Mouse (Mus musculus) hindbrain, embryonic 12.5 days (tissue): ENCODE measurements around the gene Spink2. TPM values are rescaled to one million over a fixed set of nuclear protein-coding genes. Genes with fewer than 3 reads are reported as not detected.

Source experiments
- ATAC-seq: fragments of 200-750 bp; cut with Nextera tagmentation; 2 replicates; pipeline ENCODE4 v1.8.0; 2017; ENCODE audit warnings: moderate TSS enrichment; ENCODE audit not compliant: low FRiP score
- H3K27ac ChIP-seq: fragments of 300-500 bp; sonication (generic); 2 replicates; pipeline ENCODE4 v1.5.1; 2016; ENCODE audit warnings: mild to moderate bottlenecking
- H3K27me3 ChIP-seq: fragments of 300-500 bp; sonication (generic); 2 replicates; pipeline ENCODE4 v1.6.1; 2016; ENCODE audit warnings: mild to moderate bottlenecking
- H3K36me3 ChIP-seq: fragments of 300-500 bp; sonication (generic); 2 replicates; pipeline ENCODE4 v1.6.1; 2016; ENCODE audit warnings: mild to moderate bottlenecking
- H3K4me1 ChIP-seq: fragments of 300-500 bp; sonication (generic); 2 replicates; pipeline ENCODE4 v1.6.1; 2016
- H3K4me2 ChIP-seq: fragments of 300-500 bp; sonication (generic); replicated peaks from 2 replicates; pipeline ENCODE4 v1.6.1; 2016; ENCODE audit warnings: mild to moderate bottlenecking
- H3K4me3 ChIP-seq: fragments of 300-500 bp; sonication (generic); 2 replicates; pipeline ENCODE4 v1.5.1; 2016; ENCODE audit warnings: mild to moderate bottlenecking
- H3K9ac ChIP-seq: fragments of 300-500 bp; sonication (generic); 2 replicates; pipeline ENCODE4 v1.6.1; 2016; ENCODE audit warnings: mild to moderate bottlenecking, moderate library complexity
- H3K9me3 ChIP-seq: fragments of 300-500 bp; sonication (generic); replicated peaks from 2 replicates; pipeline ENCODE4 v1.6.1; 2016; ENCODE audit warnings: mild to moderate bottlenecking
- WGBS: fragments of 180-500 bp; shearing (Covaris S2); methylation state at CpG from one replicate; pipeline ENCODE4 v1.1.7; 2016; 5-methylcytosine and 5-hydroxymethylcytosine counted together
- polyA plus RNA-seq: library from polyadenylated mRNA; unstranded; fragments of >200 nt; fragmentation: Nextera tagmentation; extraction: Ambion mirVana; gene quantifications from 2 replicates; pipeline ENCODE4 v1.2.1, GENCODE M21; 2016

The Spink2 gene
- polyA plus RNA-seq, 1 experiment from 2014 or later, result 1.5 TPM

- ATAC-seq, result no peak
- WGBS, result 93% methylated on average over 3 of the region's 3 CpGs
- H3K27me3 ChIP-seq, result no peaks in the 10 kb centered on the region
These were observed 48.7 kb downstream of the Spink2 start for GRCm38 (mm10) chr5:77162566-77162965.

GRCm38 (mm10) chr5:77157777-77158540 is 53.3 kb downstream of the Spink2 start:
- Histone ChIP-seq H3K27me3 (no peaks in the 10 kb centered on the region), H3K4me1 (0 out of 2 replicates have a peak, but pooled peaks cover 2% of the 10 kb centered on the region), H3K4me3 (no peak overlapping the region), H3K9ac (no peak overlapping the region), H3K27ac (no peak overlapping the region), H3K9me3 (no peaks in the 10 kb centered on the region), H3K4me2 (no peak overlapping the region), H3K36me3 (no peaks in the 10 kb centered on the region)
- no peak for ATAC-seq
- WGBS, result 38% methylated on average over 14 of the region's 14 CpGs

More at GRCm38 (mm10) chr5:77162566-77162965, 48.7 kb downstream of the Spink2 start:
- Histone ChIP-seq H3K4me1 (no peaks in the 10 kb centered on the region), H3K9me3 (no peaks in the 10 kb centered on the region), H3K27ac (no peak overlapping the region), H3K4me3 (no peak overlapping the region), H3K9ac (no peak overlapping the region), H3K4me2 (no peak overlapping the region), H3K36me3 (no peaks in the 10 kb centered on the region)

- Histone ChIP-seq H3K4me1 (0 out of 2 replicates have a peak, but pooled peaks cover 2% of the 10 kb centered on the region), H3K4me3 (no peak overlapping the region), H3K27me3 (no peaks in the 10 kb centered on the region), H3K9me3 (no peaks in the 10 kb centered on the region), H3K9ac (no peak overlapping the region), H3K4me2 (no peak overlapping the region), H3K36me3 (no peaks in the 10 kb centered on the region), H3K27ac (no peak overlapping the region)
- ATAC-seq, result no peak
- WGBS, result 73% methylated on average over 5 of the region's 5 CpGs
These were observed 54.3 kb downstream of the Spink2 start for GRCm38 (mm10) chr5:77156938-77157337.

- Histone ChIP-seq H3K4me1 (0 out of 2 replicates have a peak, but pooled peaks cover 2% of the 10 kb centered on the region), H3K27ac (no peak overlapping the region), H3K9ac (no peak overlapping the region), H3K27me3 (no peaks in the 10 kb centered on the region), H3K4me3 (no peak overlapping the region), H3K4me2 (no peak overlapping the region), H3K36me3 (no peaks in the 10 kb centered on the region), H3K9me3 (no peaks in the 10 kb centered on the region)
- ATAC-seq, result no peak
- 93% methylated on average over 12 of the region's 12 CpGs for WGBS
These were observed 55.7 kb downstream of the Spink2 start for GRCm38 (mm10) chr5:77155526-77155925.

Other genes with a start within 250 kb of the Spink2 start
- gene Srp72, start 236.8 kb downstream of the Spink2 start, polyA plus RNA-seq, result 76.0 and 79.9 TPM in 2 replicates
- gene Arl9, start 207.4 kb downstream of the Spink2 start, polyA plus RNA-seq, result 0.59 TPM in 1 of 2 replicates, not detected in the other
- gene Thegl, start 195.4 kb downstream of the Spink2 start, polyA plus RNA-seq, result 0.32 and 0.36 TPM in 2 replicates
- gene Hopx, start 96.3 kb downstream of the Spink2 start, polyA plus RNA-seq, result 1.6 and 2.8 TPM in 2 replicates
- 27.9 and 28.7 TPM in 2 replicates for gene Rest, start 54.0 kb upstream of the Spink2 start, polyA plus RNA-seq
- 32.8 and 35.5 TPM in 2 replicates for gene Noa1, start 98.6 kb upstream of the Spink2 start, polyA plus RNA-seq
- gene Polr2b, start 98.7 kb upstream of the Spink2 start, polyA plus RNA-seq, result 80.1 and 87.0 TPM in 2 replicates
- 32.2 and 33.7 TPM in 2 replicates for gene Igfbp7, start 196.6 kb upstream of the Spink2 start, polyA plus RNA-seq